Mouse (Mus musculus) midbrain, postnatal 0 days (tissue): ENCODE results near the gene Fhdc1. TPM values are rescaled to one million over a fixed set of nuclear protein-coding genes. Genes with fewer than 3 reads are reported as not detected.

ENCODE experiments used
- ATAC-seq: fragments of 200-750 bp; cut with Nextera tagmentation; 2 replicates; pipeline ENCODE4 v1.8.0; 2017; ENCODE audit warnings: moderate number of reproducible peaks, mild to moderate bottlenecking, moderate TSS enrichment, moderate library complexity; ENCODE audit not compliant: low FRiP score
- DNase-seq: peaks from one replicate; pipeline ENCODE4 v3.0.0-alpha.2; 2015; ENCODE audit warnings: low spot score
- H3K27ac ChIP-seq: fragments of 300-500 bp; sonication (generic); 2 replicates; pipeline ENCODE4 v1.5.1; 2014; ENCODE audit warnings: low read depth, mild to moderate bottlenecking, low read length, mixed read lengths
- H3K27me3 ChIP-seq: fragments of 300-500 bp; sonication (generic); 2 replicates; pipeline ENCODE4 v1.6.1; 2014; ENCODE audit warnings: low read length, control low read depth, mixed read lengths; ENCODE audit not compliant: insufficient read depth
- H3K36me3 ChIP-seq: fragments of 300-500 bp; sonication (generic); 2 replicates; pipeline ENCODE4 v1.6.1; 2014; ENCODE audit warnings: low read length, control low read depth, mixed read lengths; ENCODE audit not compliant: insufficient read depth
- H3K4me1 ChIP-seq: fragments of 300-500 bp; sonication (generic); 2 replicates; pipeline ENCODE4 v1.6.1; 2014; ENCODE audit warnings: mild to moderate bottlenecking, control low read depth, antibody characterized with exemption, low read length, mixed read lengths; ENCODE audit not compliant: insufficient read depth
- H3K4me2 ChIP-seq: fragments of 300-500 bp; sonication (generic); 2 replicates; pipeline ENCODE4 v1.6.1; 2014; ENCODE audit warnings: low read depth, mild to moderate bottlenecking, low read length, mixed read lengths; ENCODE audit not compliant: poor library complexity, severe bottlenecking
- H3K4me3 ChIP-seq: fragments of 300-500 bp; sonication (generic); 2 replicates; pipeline ENCODE4 v1.5.1; 2014; ENCODE audit warnings: low read depth, mild to moderate bottlenecking, low read length, moderate library complexity
- H3K9ac ChIP-seq: fragments of 300-500 bp; sonication (generic); replicated peaks from 2 replicates; pipeline ENCODE4 v1.6.1; 2014; ENCODE audit warnings: mild to moderate bottlenecking, low read length, moderate library complexity, mixed read lengths; ENCODE audit not compliant: poor library complexity, severe bottlenecking
- H3K9me3 ChIP-seq: fragments of 300-500 bp; sonication (generic); 2 replicates; pipeline ENCODE4 v1.6.1; 2016; ENCODE audit warnings: low read length, control low read depth
- CTCF ChIP-seq: IDR thresholded peaks from 2 replicates; pipeline ENCODE4 v1.5.1; 2016; ENCODE audit warnings: antibody characterized with exemption, mild to moderate bottlenecking
- WGBS: fragments of 180-500 bp; shearing (Covaris S2); extraction: QIAGEN DNeasy Blood & Tissue Kit; methylation state at CpG from one replicate; pipeline ENCODE4 v1.1.7; 2014; 5-methylcytosine and 5-hydroxymethylcytosine counted together
- polyA plus RNA-seq: library from polyadenylated mRNA; unstranded; fragments of >200 nt; fragmentation: Nextera tagmentation; extraction: Ambion mirVana; gene quantifications from 2 replicates; pipeline ENCODE4 v1.2.1, GENCODE M21; 2015
- total RNA-seq: library from RNA; depleted of rRNA; stranded (reverse); fragments of >200 nt; gene quantifications from 2 replicates; pipeline ENCODE4 v1.2.3, GENCODE M21; 2014

The Fhdc1 gene
- total and polyA plus RNA-seq, 2 experiments from 2014 or later, result 3.0 to 3.7 TPM

DNA sequence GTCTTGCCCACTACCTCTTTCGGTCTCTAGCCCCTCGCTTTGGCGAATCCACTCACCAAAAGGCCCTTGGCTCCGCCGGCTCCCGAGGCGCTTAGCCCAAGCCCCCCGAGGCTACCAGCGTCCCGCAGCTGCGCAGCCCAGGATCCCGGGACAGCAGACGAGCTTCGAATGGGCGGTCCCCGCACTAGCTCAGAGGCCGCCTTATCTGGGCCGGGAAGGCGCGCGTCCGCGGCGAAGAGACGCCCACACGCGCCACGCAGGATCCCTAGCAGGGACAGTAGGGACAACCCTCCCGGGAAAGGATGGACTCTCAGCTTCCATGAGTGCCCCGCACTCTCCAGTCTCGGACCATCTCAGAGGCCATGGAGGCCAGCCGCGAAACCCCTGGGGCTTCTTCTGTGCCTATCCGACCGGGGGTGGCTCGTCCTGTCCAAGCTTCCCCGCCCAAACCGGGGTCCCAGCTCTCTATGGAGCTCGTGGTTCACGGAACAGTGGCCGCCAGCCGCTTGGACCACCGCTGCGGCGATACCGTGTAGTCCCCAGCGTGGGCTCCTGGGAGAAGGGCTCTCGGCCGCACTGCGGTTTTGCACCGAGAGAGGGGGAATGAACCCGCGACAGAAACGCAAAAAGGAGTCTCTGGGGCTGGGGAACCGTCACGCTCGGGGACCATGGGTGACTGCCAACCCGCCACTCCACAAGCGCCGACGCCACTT, 780 bp downstream of the Fhdc1 start:
- peak overlapping the region; percentile 71 for H3K4me3 ChIP-seq
- DNase-seq, result peak; percentile 15
- under 1% methylated on average over 61 of the region's 61 CpGs for WGBS

DNA sequence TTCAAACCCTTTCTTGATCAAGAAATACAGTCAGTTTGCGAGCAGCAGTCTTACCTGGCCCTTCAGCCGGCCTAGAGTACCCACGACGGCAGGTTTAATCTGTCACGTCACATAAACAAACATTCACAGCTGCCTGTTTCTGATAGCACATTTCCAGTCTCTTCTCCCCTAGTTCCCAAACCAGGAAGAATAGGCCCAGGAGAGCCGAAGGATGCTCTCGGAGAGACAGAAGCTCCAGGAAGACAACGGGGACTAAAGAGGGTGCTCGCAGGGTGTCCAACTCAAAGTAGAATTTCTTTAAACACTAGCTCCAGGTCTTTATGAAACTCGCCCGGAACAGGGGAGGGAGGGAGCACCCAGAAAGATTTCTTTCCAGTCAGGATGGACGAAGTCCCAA, 1.3 kb downstream of the Fhdc1 start:
- peak overlapping the region; percentile 59; the same call in 1 of the 2 replicates for H3K9ac ChIP-seq
- 0 out of 2 replicates have a peak, but pooled peaks cover 9% of the 10 kb centered on the region for H3K27me3 ChIP-seq
- H3K36me3 ChIP-seq, result no peaks in the 10 kb centered on the region
- no peak for DNase-seq
- peak overlapping the region; percentile 94 for H3K4me2 ChIP-seq
- H3K27ac ChIP-seq, result no peak overlapping the region
- ATAC-seq, result no peak
- H3K4me3 ChIP-seq, result peak overlapping the region; percentile 71
- no peak for TF ChIP-seq CTCF
- peaks cover 12% of the 10 kb centered on the region; the same call in 1 of the 2 replicates for H3K4me1 ChIP-seq
- H3K9me3 ChIP-seq, result no peaks in the 10 kb centered on the region
- 11% methylated on average over 12 of the region's 12 CpGs for WGBS

More for the DNA sequence above, 780 bp downstream of the Fhdc1 start:
- ATAC-seq, result peak; percentile 63
- Histone ChIP-seq H3K9ac (peak overlapping the region; percentile 59), H3K9me3 (no peaks in the 10 kb centered on the region), H3K4me2 (peak overlapping the region; percentile 94), H3K27ac (no peak overlapping the region), H3K27me3 (0 out of 2 replicates have a peak, but pooled peaks cover 9% of the 10 kb centered on the region), H3K36me3 (no peaks in the 10 kb centered on the region), H3K4me1 (peaks cover 12% of the 10 kb centered on the region; the same call in 1 of the 2 replicates)
- TF ChIP-seq CTCF, result 0 out of 2 replicates have a peak, but pooled peaks have one; percentile 1

DNA sequence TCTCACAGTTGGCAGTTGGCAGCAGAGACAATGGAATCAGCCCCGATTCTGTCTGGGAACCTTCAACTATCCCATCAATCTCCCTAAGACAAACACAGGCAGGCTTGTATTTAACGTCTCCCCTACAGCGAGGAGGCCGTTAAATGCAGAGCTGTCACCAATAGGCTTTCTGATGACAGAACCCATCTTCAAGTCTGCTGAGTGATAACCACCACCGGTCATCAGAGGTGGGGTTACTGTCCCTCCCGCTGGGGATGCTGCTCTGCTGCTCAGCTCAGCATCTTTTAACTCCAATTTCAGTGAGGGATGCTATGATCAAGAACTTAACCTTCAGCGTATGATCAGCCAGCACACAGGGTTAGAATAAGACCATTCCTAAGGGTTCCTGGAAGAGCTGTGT, 2.0 kb downstream of the Fhdc1 start:
- peak overlapping the region; percentile 94 for H3K4me2 ChIP-seq
- no peak for ATAC-seq

DNA sequence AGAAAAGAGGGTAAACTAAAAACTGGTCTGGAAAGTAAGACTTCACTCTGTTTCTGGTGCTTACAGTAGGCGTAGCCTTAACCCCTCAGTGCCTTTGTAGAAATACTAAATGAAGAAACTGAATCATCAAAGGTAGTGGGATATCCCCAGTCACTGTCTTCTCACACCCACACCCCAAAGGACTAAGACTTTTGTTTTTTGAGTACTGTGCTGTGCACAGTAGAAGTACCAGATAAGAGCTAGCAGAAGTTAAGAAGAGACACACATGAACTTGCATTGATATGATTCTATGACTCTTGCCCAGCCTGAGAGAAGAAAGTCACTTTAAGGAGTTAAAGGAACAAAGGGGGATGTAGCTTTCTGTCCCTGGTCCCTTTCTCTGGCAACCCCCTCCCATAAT, 2.7 kb downstream of the Fhdc1 start:
- Histone ChIP-seq H3K9ac (no peak overlapping the region), H3K36me3 (no peaks in the 10 kb centered on the region), H3K4me1 (peaks cover 17% of the 10 kb centered on the region; the same call in 1 of the 2 replicates), H3K27me3 (0 out of 2 replicates have a peak, but pooled peaks cover 9% of the 10 kb centered on the region), H3K27ac (no peak overlapping the region), H3K9me3 (no peaks in the 10 kb centered on the region), H3K4me2 (no peak overlapping the region), H3K4me3 (no peak overlapping the region)
- DNase-seq (no peak), ATAC-seq (no peak)
- 96% methylated on average over 1 of the region's 1 CpGs for WGBS
- no peak for TF ChIP-seq CTCF

More for the DNA sequence above, 2.0 kb downstream of the Fhdc1 start:
- no peak for TF ChIP-seq CTCF
- Histone ChIP-seq H3K4me1 (peaks cover 12% of the 10 kb centered on the region; the same call in 1 of the 2 replicates), H3K27ac (no peak overlapping the region), H3K36me3 (no peaks in the 10 kb centered on the region), H3K4me3 (peak overlapping the region; percentile 3; the same call in 1 of the 2 replicates), H3K9ac (no peak overlapping the region), H3K27me3 (0 out of 2 replicates have a peak, but pooled peaks cover 9% of the 10 kb centered on the region), H3K9me3 (no peaks in the 10 kb centered on the region)
- DNase-seq, result no peak
- WGBS, result 12% methylated on average over 7 of the region's 7 CpGs

DNA sequence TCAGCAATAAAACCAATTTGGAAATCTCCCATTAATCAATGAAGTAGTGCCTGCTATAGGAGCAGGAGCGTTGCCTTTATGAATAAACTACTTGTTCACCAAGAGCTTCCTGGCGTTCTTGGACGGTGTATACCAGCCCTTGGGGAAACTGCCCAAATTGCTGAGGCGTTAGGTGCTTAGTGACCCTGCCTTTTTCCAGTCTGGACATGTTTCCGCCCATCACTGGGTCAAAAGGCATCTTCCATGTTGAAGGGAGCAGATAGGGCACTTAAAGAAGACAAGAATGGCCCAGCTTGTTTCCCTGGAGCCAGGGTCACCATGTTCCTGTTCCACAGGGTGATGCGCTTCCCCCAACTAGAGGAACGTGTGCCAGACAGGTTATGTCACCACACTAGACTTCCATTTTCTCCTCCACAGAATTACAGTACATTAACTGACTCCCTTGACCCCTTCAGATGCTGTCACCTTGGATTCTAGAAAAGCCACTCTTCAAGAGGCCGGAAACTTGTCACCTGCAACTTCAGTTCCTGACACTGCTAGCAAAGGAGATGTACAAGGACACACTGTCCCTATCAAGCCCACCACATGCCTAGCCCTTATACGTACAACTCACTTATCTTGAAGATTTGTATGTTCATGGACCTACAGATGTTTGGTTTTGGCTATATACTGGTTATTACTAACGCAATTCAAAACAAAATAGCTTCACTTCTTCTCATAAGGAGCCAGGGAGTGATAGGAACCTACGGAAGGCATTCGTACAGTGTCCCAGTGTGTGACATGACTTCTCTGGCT, 5.1 kb downstream of the Fhdc1 start:
- Histone ChIP-seq H3K27me3 (0 out of 2 replicates have a peak, but pooled peaks cover 9% of the 10 kb centered on the region), H3K4me3 (no peak overlapping the region), H3K9me3 (no peaks in the 10 kb centered on the region), H3K36me3 (no peaks in the 10 kb centered on the region), H3K27ac (no peak overlapping the region), H3K4me2 (no peak overlapping the region), H3K4me1 (peaks cover 15% of the 10 kb centered on the region; the same call in 1 of the 2 replicates), H3K9ac (no peak overlapping the region)
- no peak for TF ChIP-seq CTCF
- 93% methylated on average over 12 of the region's 12 CpGs for WGBS
- DNase-seq, result no peak
- ATAC-seq, result no peak
